Mouse (Mus musculus): ENCODE measurements around the gene Inpp5a. TPM values are rescaled to one million over a fixed set of nuclear protein-coding genes. Genes with fewer than 3 reads are reported as not detected.
A peak's percentile ranks its signal among the peaks of the same experiment; 100 is the strongest.

The Inpp5a gene
- polyA plus RNA-seq, 1 experiment: 41.4 TPM

DNA sequence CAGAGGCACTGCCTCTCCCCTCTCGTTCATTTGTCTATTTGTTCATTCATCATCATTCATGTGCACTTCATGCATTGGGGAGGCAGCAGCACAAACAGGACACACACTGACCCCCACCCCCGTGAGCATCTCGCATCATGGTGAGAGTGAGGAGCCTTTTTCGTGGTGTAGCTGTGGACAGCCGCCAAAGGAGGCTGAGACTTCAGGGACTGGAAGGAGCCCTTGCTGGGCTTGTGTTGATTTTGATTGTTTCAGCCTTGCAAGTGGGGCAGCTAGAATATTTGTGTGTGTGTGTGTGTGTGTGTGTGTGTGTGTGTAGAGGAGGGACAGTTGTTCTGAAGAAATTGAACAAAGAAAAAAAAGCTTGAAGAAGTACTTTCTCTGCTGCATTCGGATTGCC, 67.8 kb downstream of the Inpp5a start:
- Histone ChIP-seq H3K27ac (ENCODE audit: control insufficient read depth, insufficient read depth, low read depth, low read length) (no peak overlapping the region), H3K36me3 (ENCODE audit: control insufficient read depth, insufficient read depth, low read length) (no peaks in the 10 kb centered on the region; the same call in 1 of the 2 replicates), H3K4me1 (ENCODE audit: control insufficient read depth, insufficient read depth, low read length) (peaks cover under 1% of the 10 kb centered on the region; the same call in 1 of the 2 replicates), H3K4me3 (ENCODE audit: control insufficient read depth, low read depth, low read length) (no peak overlapping the region), H3K27me3 (ENCODE audit: control insufficient read depth, insufficient read depth, low read length) (no peaks in the 10 kb centered on the region)
- TF ChIP-seq POLR2A (IDR thresholded peaks at IDR 0.05; ENCODE audit: control insufficient read depth, low read depth, low read length): no peak
- no peak for TF ChIP-seq CTCF (IDR thresholded peaks at IDR 0.05; ENCODE audit: control insufficient read depth, insufficient read depth, insufficient replicate concordance, low read depth, low read length)

DNA sequence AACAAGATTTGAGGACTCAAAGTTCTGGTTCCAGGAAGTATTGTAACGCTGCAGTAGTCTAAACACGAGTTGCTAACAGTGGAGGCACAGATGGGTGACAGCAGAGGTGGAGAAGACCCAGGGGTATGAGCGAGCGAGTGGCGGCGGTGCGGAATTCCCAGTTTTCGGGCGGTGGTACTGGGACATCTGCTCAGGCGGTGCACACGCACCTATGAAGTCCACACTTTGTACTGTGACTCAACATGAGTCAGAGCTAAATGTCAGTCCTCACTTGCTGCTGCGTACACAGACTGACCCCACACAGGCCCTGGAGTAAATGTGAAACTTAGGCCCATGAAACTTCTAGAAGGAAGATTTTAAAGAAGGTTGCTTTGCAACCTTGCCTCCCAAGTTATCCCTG, 72.4 kb downstream of the Inpp5a start:
- H3K4me1 ChIP-seq (ENCODE audit: control insufficient read depth, insufficient read depth, low read length): no peaks in the 10 kb centered on the region
- TF ChIP-seq POLR2A (IDR thresholded peaks at IDR 0.05; ENCODE audit: control insufficient read depth, low read depth, low read length): no peak
- no peaks in the 10 kb centered on the region; the same call in 1 of the 2 replicates for H3K36me3 ChIP-seq (ENCODE audit: control insufficient read depth, insufficient read depth, low read length)
- H3K27me3 ChIP-seq (ENCODE audit: control insufficient read depth, insufficient read depth, low read length): no peaks in the 10 kb centered on the region
- no peak overlapping the region for H3K27ac ChIP-seq (ENCODE audit: control insufficient read depth, insufficient read depth, low read depth, low read length)
- no peak overlapping the region for H3K4me3 ChIP-seq (ENCODE audit: control insufficient read depth, low read depth, low read length)

DNA sequence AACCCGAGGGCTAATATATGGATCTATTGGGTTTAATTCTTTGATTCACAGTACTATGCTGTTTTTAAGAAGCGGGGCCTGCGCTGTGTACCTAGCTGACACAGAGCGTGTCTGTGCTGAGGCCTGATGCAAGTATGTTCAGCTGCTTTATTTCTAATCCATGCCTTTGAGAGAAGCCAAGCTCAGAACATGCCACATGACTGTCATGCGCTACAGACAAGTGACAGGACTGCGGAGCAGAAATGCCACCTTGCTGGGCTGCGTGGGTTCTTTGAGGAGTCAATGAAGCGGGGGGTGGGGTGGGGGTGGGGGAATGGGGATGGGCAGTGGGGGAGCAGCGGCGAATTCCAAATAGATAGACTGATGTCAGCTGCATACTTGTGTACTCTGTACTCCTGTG, 73.2 kb downstream of the Inpp5a start:
- Histone ChIP-seq H3K27me3 (ENCODE audit: control insufficient read depth, insufficient read depth, low read length) (no peaks in the 10 kb centered on the region), H3K4me3 (ENCODE audit: control insufficient read depth, low read depth, low read length) (no peak overlapping the region), H3K36me3 (ENCODE audit: control insufficient read depth, insufficient read depth, low read length) (no peaks in the 10 kb centered on the region; the same call in 1 of the 2 replicates), H3K4me1 (ENCODE audit: control insufficient read depth, insufficient read depth, low read length) (no peaks in the 10 kb centered on the region), H3K27ac (ENCODE audit: control insufficient read depth, insufficient read depth, low read depth, low read length) (no peak overlapping the region)
- no peak for TF ChIP-seq CTCF (IDR thresholded peaks at IDR 0.05; ENCODE audit: control insufficient read depth, insufficient read depth, insufficient replicate concordance, low read depth, low read length)
- no peak for TF ChIP-seq POLR2A (IDR thresholded peaks at IDR 0.05; ENCODE audit: control insufficient read depth, low read depth, low read length)

DNA sequence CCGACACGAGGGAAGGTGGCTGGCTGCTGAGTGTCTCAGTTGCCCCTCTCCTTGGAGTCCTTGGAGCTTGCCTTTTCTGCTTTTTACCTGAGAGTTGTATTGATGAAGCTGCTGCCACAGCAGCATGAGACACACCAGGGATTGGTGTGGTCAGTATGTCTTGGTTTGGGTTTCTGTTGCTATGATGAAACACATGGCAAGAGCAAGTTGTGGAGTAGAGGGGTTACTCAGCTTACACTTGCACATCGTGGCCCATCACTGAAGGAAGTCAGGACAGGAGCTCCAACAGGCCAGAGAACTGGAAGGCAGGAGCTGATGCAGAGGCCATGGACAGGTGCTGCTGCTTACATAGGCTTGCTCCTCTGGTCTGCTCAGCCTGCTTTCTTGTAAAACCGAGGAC, 76.6 kb downstream of the Inpp5a start:
- no peak for TF ChIP-seq POLR2A (IDR thresholded peaks at IDR 0.05; ENCODE audit: control insufficient read depth, low read depth, low read length)
- Histone ChIP-seq H3K27ac (ENCODE audit: control insufficient read depth, insufficient read depth, low read depth, low read length) (no peak overlapping the region), H3K4me1 (ENCODE audit: control insufficient read depth, insufficient read depth, low read length) (peaks cover 5% of the 10 kb centered on the region; the same call in 1 of the 2 replicates), H3K27me3 (ENCODE audit: control insufficient read depth, insufficient read depth, low read length) (no peaks in the 10 kb centered on the region), H3K4me3 (ENCODE audit: control insufficient read depth, low read depth, low read length) (no peak overlapping the region), H3K36me3 (ENCODE audit: control insufficient read depth, insufficient read depth, low read length) (no peaks in the 10 kb centered on the region)

DNA sequence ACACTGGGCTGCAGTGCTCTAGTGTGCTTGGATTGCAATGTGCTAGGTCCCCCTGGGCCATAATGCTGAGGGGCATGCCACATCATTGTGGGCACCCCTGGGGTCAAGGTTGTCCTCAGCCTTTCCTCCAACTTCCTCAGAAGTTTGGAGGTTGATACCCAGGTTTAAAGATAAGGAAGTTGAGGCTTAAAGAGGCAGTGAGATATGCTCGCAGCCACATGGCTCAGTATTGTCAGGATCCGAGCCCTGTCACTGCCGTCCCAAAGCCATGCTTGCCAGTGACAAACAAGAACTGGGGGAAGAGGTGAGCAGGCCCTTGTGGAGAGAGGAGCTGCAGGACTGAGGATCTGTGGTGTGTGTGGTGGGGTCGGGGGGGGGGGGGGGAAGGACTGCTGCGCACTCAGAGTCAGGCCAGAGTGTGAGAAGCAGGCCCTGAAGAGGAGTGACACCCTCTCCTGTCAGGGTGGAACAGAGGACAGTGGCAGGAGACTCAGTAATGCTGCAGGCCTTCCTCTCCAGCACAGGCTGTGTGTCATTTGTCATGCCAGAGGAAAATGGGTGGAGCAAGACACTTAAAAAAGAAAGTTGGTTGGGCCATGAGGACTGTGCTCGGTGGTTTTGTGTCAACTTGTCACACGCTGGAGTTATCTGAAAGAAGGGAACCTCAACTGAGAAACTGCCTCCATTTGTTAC, 77.7 kb downstream of the Inpp5a start:
- Histone ChIP-seq H3K4me3 (ENCODE audit: control insufficient read depth, low read depth, low read length) (no peak overlapping the region), H3K36me3 (ENCODE audit: control insufficient read depth, insufficient read depth, low read length) (no peaks in the 10 kb centered on the region), H3K4me1 (ENCODE audit: control insufficient read depth, insufficient read depth, low read length) (peaks cover 5% of the 10 kb centered on the region; the same call in 1 of the 2 replicates), H3K27ac (ENCODE audit: control insufficient read depth, insufficient read depth, low read depth, low read length) (peak overlapping the region; percentile 37), H3K27me3 (ENCODE audit: control insufficient read depth, insufficient read depth, low read length) (no peaks in the 10 kb centered on the region)
- TF ChIP-seq CTCF (IDR thresholded peaks at IDR 0.05; ENCODE audit: control insufficient read depth, insufficient read depth, insufficient replicate concordance, low read depth, low read length) (no peak), POLR2A (IDR thresholded peaks at IDR 0.05; ENCODE audit: control insufficient read depth, low read depth, low read length) (no peak)

DNA sequence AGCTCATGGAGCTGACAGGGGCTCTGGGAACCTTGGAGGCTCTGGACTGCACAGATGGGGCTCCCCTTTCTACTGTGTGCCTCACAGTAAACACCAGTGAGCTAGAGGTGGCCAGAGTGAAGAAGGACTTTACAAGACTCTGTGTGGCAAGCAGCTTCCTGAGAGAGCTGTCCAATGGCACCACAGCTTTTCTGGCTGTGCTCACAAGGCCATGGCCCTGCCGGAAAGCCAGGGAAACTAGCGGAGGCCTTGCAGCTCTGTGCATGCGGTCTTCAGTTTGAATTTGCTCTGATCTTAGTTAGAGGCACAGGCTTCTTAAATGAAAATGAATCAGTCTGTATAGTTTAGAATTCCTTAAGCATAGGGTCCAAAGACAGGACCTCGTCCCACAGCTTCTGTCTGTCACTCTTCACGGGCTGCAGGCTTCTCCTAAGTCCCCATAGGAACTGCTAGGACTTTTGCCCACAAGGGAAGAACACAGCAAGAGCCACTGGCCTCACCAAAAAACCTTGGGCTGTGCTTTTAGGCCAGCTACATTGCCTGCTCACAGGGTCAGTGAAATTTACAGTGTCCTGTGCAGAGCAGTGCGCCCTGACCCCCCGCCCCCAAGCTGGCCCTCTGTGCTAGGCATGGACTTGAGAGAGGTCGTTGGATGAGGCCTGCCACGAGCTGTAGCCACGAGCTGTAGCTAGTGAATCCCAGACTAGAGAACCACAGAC, 78.4 kb downstream of the Inpp5a start:
- H3K4me1 ChIP-seq (ENCODE audit: control insufficient read depth, insufficient read depth, low read length): peaks cover 5% of the 10 kb centered on the region; the same call in 1 of the 2 replicates
- H3K36me3 ChIP-seq (ENCODE audit: control insufficient read depth, insufficient read depth, low read length): no peaks in the 10 kb centered on the region
- H3K4me3 ChIP-seq (ENCODE audit: control insufficient read depth, low read depth, low read length): no peak overlapping the region
- no peak for TF ChIP-seq POLR2A (IDR thresholded peaks at IDR 0.05; ENCODE audit: control insufficient read depth, low read depth, low read length)
- TF ChIP-seq CTCF (IDR thresholded peaks at IDR 0.05; ENCODE audit: control insufficient read depth, insufficient read depth, insufficient replicate concordance, low read depth, low read length): no peak
- peak overlapping the region; percentile 67 for H3K27ac ChIP-seq (ENCODE audit: control insufficient read depth, insufficient read depth, low read depth, low read length)
- no peaks in the 10 kb centered on the region for H3K27me3 ChIP-seq (ENCODE audit: control insufficient read depth, insufficient read depth, low read length)

DNA sequence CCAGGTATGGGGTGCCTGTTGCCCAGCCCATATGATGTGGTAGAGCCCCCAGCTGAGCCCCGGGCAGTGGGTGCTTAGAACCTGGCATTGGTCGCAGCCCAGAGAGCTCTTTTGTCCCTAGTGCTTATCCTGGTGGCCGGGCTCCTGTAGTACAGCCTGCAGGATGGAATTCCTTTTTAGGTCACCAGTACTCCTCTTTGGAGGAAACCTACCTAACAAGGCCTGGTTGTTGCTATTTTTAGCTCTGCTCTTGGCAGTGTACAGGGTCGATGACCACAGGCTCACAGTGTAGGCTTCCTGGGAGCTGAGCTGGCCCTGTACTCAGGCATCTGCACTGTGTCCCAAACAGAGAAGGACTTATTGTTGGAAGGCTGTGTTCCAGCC, 79.0 kb downstream of the Inpp5a start:
- Histone ChIP-seq H3K36me3 (ENCODE audit: control insufficient read depth, insufficient read depth, low read length) (no peaks in the 10 kb centered on the region), H3K27me3 (ENCODE audit: control insufficient read depth, insufficient read depth, low read length) (no peaks in the 10 kb centered on the region), H3K27ac (ENCODE audit: control insufficient read depth, insufficient read depth, low read depth, low read length) (peak overlapping the region; percentile 67), H3K4me3 (ENCODE audit: control insufficient read depth, low read depth, low read length) (no peak overlapping the region), H3K4me1 (ENCODE audit: control insufficient read depth, insufficient read depth, low read length) (peaks cover 5% of the 10 kb centered on the region; the same call in 1 of the 2 replicates)
- TF ChIP-seq POLR2A (IDR thresholded peaks at IDR 0.05; ENCODE audit: control insufficient read depth, low read depth, low read length) (no peak), CTCF (IDR thresholded peaks at IDR 0.05; ENCODE audit: control insufficient read depth, insufficient read depth, insufficient replicate concordance, low read depth, low read length) (no peak)
